Mouse (Mus musculus) hindbrain, embryonic 14.5 days (tissue): ENCODE data around the gene Itga9. TPM values are rescaled to one million over a fixed set of nuclear protein-coding genes. Genes with fewer than 3 reads are reported as not detected.

ENCODE experiments used
- ATAC-seq: fragments of 200-750 bp; cut with Nextera tagmentation; 2 replicates; pipeline ENCODE4 v1.8.0; 2017; ENCODE audit warnings: moderate number of reproducible peaks, mild to moderate bottlenecking, moderate TSS enrichment, moderate library complexity; ENCODE audit not compliant: low FRiP score
- DNase-seq: peaks from one replicate; pipeline ENCODE4 v3.0.0-alpha.2; 2015; ENCODE audit warnings: low spot score
- H3K27ac ChIP-seq: fragments of 300-500 bp; sonication (generic); 2 replicates; pipeline ENCODE4 v1.5.1; 2014; ENCODE audit warnings: mild to moderate bottlenecking, moderate library complexity
- H3K27me3 ChIP-seq: fragments of 300-500 bp; sonication (generic); 2 replicates; pipeline ENCODE4 v1.6.1; 2014; ENCODE audit warnings: mild to moderate bottlenecking, low read length, mixed read lengths; ENCODE audit not compliant: control insufficient read depth, insufficient read depth
- H3K36me3 ChIP-seq: fragments of 300-500 bp; sonication (generic); replicated peaks from 2 replicates; pipeline ENCODE4 v1.6.1; 2014; ENCODE audit not compliant: control insufficient read depth, insufficient read depth
- H3K4me1 ChIP-seq: fragments of 300-500 bp; sonication (generic); replicated peaks from 2 replicates; pipeline ENCODE4 v1.6.1; 2014; ENCODE audit warnings: antibody characterized with exemption, low read length, mixed read lengths; ENCODE audit not compliant: control insufficient read depth, insufficient read depth
- H3K4me2 ChIP-seq: fragments of 300-500 bp; sonication (generic); replicated peaks from 2 replicates; pipeline ENCODE4 v1.6.1; 2014; ENCODE audit warnings: mild to moderate bottlenecking, moderate library complexity
- H3K4me3 ChIP-seq: fragments of 300-500 bp; sonication (generic); replicated peaks from 2 replicates; pipeline ENCODE4 v1.5.1; 2014; ENCODE audit warnings: mild to moderate bottlenecking, low read length
- H3K9ac ChIP-seq: fragments of 300-500 bp; sonication (generic); 2 replicates; pipeline ENCODE4 v1.6.1; 2014
- H3K9me3 ChIP-seq: fragments of 300-500 bp; sonication (generic); 2 replicates; pipeline ENCODE4 v1.6.1; 2016; ENCODE audit warnings: low read length; ENCODE audit not compliant: control insufficient read depth
- WGBS: fragments of 180-500 bp; shearing (Covaris S2); extraction: QIAGEN DNeasy Blood & Tissue Kit; methylation state at CpG from one replicate; pipeline ENCODE4 v1.1.7; 2014; 5-methylcytosine and 5-hydroxymethylcytosine counted together
- polyA plus RNA-seq: library from polyadenylated mRNA; unstranded; fragments of >200 nt; fragmentation: Nextera tagmentation; extraction: Ambion mirVana; gene quantifications from 2 replicates; pipeline ENCODE4 v1.2.1, GENCODE M21; 2014

Gene Itga9
- polyA plus RNA-seq, 1 experiment from 2014 or later: 4.4 TPM

DNA sequence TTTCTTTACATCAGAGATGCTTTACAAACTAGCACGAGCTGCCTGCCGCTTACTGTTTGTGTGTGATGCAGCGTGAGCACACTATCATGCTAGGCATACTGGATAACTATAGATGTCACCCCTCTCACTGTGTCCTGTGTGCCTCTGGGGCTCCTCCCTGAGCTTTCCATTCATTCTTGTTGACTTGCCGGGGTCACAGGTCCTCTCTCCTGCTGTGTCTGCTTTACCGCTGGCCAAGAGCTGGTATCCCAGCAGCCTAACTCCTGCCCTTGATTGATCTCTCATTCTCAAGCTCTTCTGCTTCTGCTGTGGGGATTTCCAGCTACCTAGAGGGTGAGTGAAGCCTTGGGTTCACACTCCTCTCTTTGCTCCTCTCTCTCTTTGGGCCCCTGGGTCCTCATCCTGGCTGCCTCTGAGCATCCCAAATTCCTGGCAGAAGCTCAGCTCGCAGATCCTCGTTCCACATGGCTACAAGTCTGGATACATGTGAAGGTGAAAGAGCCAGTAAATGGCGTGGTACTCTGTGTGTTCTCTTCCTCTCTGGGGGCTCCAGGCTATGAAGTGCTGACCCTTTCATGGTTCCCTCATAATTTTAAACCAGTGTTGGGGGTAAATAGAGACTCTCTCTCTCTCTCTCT is 155.6 kb downstream of the Itga9 start:
- WGBS: 26% methylated on average over 8 of the region's 8 CpGs
- no peaks in the 10 kb centered on the region for H3K27me3 ChIP-seq
- no peak for DNase-seq
- no peaks in the 10 kb centered on the region for H3K9me3 ChIP-seq
- no peak overlapping the region for H3K4me2 ChIP-seq
- no peak overlapping the region for H3K9ac ChIP-seq
- H3K27ac ChIP-seq: no peak overlapping the region
- no peaks in the 10 kb centered on the region for H3K36me3 ChIP-seq
- peaks cover 14% of the 10 kb centered on the region; the same call in 1 of the 2 replicates for H3K4me1 ChIP-seq
- no peak for ATAC-seq
- H3K4me3 ChIP-seq: no peak overlapping the region

DNA sequence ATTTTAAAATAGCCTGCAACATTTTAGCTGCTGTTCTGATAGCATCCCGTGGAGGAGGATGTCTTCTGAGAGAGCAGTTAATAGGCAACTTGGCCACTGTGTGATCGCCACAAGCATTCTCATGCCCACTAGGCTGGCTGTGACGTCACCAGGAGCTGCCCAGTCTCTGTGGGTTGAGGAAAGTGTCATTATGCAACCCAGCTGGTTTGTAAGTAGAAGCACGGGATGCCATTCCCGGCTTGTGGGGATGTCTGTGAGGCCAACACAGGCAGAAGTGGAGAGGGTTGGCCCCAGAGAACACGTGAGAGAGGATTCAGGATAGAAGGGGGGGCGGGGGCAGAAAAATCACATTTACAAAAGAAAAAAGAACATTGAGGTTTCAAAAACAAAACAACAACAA is 156.3 kb downstream of the Itga9 start:
- Histone ChIP-seq H3K4me2 (no peak overlapping the region), H3K27ac (no peak overlapping the region), H3K4me3 (no peak overlapping the region), H3K27me3 (no peaks in the 10 kb centered on the region), H3K4me1 (peaks cover 14% of the 10 kb centered on the region; the same call in 1 of the 2 replicates), H3K36me3 (no peaks in the 10 kb centered on the region), H3K9ac (no peak overlapping the region), H3K9me3 (no peaks in the 10 kb centered on the region)
- WGBS: 32% methylated on average over 7 of the region's 7 CpGs
- ATAC-seq (no peak), DNase-seq (no peak)

DNA sequence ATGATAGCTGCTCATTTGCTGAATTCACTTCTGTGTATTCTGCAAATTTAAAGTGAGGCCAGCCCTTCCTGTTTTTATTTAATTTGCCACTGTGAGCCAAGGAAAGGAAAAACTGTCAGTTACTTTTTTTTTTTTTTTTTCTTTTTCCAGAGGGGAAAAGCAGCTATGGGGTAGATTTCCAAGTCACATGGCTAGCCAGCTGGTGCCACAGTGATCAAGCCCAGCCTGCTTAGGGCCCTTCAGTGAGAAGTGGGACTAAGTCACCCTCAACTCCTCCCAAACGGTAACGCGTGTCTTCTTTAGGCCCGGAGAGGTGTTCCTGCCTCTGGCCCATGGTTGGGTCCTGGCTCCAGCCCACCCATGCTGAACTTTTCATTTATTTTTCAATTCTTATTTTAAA is 156.7 kb downstream of the Itga9 start:
- 85% methylated on average over 4 of the region's 4 CpGs for WGBS
- Histone ChIP-seq H3K36me3 (no peaks in the 10 kb centered on the region), H3K9me3 (no peaks in the 10 kb centered on the region), H3K9ac (no peak overlapping the region), H3K27ac (no peak overlapping the region), H3K27me3 (no peaks in the 10 kb centered on the region), H3K4me2 (no peak overlapping the region), H3K4me3 (no peak overlapping the region), H3K4me1 (peaks cover 14% of the 10 kb centered on the region; the same call in 1 of the 2 replicates)
- DNase-seq: no peak
- ATAC-seq: no peak

DNA sequence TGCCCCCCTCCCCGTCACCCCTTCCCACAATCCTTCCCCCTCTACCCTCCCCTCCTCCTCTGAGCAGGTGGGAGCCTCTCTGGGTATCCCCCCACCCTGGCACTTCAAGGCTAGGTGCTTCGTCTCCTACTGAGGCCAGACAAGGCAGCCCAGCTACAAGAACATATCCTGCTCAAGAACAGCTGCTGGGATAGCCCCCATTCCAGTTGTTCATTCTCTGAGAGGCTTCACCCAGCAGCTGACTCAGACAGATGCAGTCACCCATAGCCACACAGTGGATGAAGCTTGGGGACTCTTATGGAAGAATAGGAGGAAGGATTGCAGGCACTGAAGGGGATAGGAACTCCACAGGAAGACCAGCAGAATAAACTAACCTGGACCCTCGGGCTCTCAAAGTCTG is 157.2 kb downstream of the Itga9 start:
- DNase-seq: no peak
- no peaks in the 10 kb centered on the region for H3K36me3 ChIP-seq
- H3K27me3 ChIP-seq: no peaks in the 10 kb centered on the region
- 92% methylated on average over 3 of the region's 3 CpGs for WGBS
- no peaks in the 10 kb centered on the region for H3K9me3 ChIP-seq
- H3K4me2 ChIP-seq: no peak overlapping the region
- H3K9ac ChIP-seq: no peak overlapping the region
- H3K4me3 ChIP-seq: no peak overlapping the region
- no peak for ATAC-seq
- H3K27ac ChIP-seq: no peak overlapping the region
- peaks cover 14% of the 10 kb centered on the region; the same call in 1 of the 2 replicates for H3K4me1 ChIP-seq

DNA sequence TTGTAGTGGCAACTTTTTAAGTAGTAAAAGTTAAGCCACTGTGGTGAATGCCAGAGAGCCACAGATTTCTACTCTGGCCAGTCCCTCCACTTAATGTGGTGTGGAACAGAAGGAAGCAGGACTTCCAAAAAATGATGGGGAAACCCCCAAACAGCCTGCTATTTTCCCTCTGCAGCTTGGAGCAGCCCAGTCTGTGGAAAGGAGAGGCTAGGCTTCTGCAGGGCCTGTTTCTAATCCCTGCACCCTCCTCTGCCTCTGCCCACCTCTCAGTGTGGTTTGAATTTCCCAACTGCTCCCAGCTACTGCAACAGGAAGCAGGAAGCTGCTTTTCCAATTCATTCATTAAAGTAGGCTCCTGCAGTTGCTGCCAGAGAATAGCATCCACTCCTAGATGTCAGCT is 158.6 kb downstream of the Itga9 start:
- H3K27me3 ChIP-seq: no peaks in the 10 kb centered on the region
- H3K4me3 ChIP-seq: no peak overlapping the region
- no peak overlapping the region for H3K27ac ChIP-seq
- H3K9ac ChIP-seq: no peak overlapping the region
- H3K36me3 ChIP-seq: no peaks in the 10 kb centered on the region
- no peak for DNase-seq
- H3K4me2 ChIP-seq: no peak overlapping the region
- peaks cover 14% of the 10 kb centered on the region; the same call in 1 of the 2 replicates for H3K4me1 ChIP-seq
- no peaks in the 10 kb centered on the region for H3K9me3 ChIP-seq
- no peak for ATAC-seq

DNA sequence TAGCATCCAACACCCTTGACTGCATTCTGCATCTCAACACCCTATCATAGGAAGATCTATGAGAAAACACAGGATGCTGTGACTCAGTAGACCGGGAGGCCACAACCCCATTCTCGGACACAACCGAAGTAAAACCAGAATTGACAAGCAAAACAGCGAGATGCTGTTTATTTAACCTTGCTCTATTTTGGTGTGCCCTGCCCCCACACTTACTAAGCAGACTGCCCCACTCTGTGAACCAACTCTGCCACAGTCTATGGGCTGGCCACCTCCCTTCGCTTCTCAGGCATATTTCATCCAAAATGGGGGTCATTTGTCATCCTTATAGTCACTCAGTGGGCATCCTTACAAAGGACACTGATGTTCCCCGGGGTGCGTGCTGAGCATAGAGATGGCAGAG is 160.5 kb downstream of the Itga9 start:
- no peaks in the 10 kb centered on the region for H3K36me3 ChIP-seq
- no peaks in the 10 kb centered on the region for H3K27me3 ChIP-seq
- H3K9me3 ChIP-seq: no peaks in the 10 kb centered on the region
- no peak overlapping the region for H3K27ac ChIP-seq
- 73% methylated on average over 7 of the region's 7 CpGs for WGBS
- no peak overlapping the region for H3K9ac ChIP-seq
- peak; percentile 24; the same call in 1 of the 2 replicates for ATAC-seq
- H3K4me3 ChIP-seq: no peak overlapping the region
- peaks cover 14% of the 10 kb centered on the region; the same call in 1 of the 2 replicates for H3K4me1 ChIP-seq
- DNase-seq: no peak
- H3K4me2 ChIP-seq: no peak overlapping the region

DNA sequence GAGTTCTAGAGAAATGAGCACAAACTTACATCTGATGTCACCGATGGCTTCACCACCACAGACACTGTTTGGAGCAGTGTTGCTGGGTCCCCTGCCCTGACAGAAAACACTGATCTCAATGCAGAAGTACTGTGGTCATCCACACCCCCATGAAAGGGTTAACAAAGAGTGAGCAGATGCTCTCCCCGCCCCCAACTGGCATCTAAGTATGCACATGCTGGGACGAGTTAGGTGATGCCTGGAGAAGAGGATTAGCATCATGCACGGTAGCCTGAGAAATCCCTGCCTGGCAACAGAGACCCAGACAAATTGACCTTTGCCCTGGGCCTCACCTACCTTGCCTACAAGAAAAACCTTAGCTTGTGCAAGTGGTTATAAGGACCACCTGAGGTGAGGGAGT is 162.1 kb downstream of the Itga9 start:
- H3K9ac ChIP-seq: no peak overlapping the region
- H3K27ac ChIP-seq: no peak overlapping the region
- no peak for ATAC-seq
- no peaks in the 10 kb centered on the region for H3K9me3 ChIP-seq
- no peak for DNase-seq
- no peaks in the 10 kb centered on the region for H3K27me3 ChIP-seq
- H3K36me3 ChIP-seq: no peaks in the 10 kb centered on the region
- WGBS: 41% methylated on average over 4 of the region's 4 CpGs
- H3K4me1 ChIP-seq: 0 out of 2 replicates have a peak, but pooled peaks cover 5% of the 10 kb centered on the region
- no peak overlapping the region for H3K4me3 ChIP-seq
- no peak overlapping the region for H3K4me2 ChIP-seq

DNA sequence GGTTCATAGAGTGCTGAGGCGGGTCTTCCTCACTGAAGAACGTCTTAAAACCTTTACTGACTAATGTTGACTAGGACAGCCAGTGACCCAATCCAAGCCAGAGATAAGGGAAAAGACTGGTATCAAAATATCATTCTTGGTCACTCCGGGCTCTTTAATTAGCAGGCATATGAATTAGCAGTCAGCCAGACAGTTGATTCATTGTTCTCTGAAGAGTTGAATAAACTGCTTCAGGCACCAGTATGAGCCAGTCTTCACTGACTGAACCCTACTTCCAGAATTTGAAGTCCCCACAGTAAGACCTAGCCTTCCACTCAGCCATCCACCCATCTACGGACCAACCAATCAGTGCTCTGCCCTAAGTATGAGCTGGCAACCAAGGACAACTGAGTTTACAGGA is 163.9 kb downstream of the Itga9 start:
- H3K4me2 ChIP-seq: no peak overlapping the region
- no peak overlapping the region for H3K9ac ChIP-seq
- H3K36me3 ChIP-seq: no peaks in the 10 kb centered on the region
- H3K9me3 ChIP-seq: no peaks in the 10 kb centered on the region
- 84% methylated on average over 4 of the region's 4 CpGs for WGBS
- no peak overlapping the region for H3K27ac ChIP-seq
- H3K4me3 ChIP-seq: no peak overlapping the region
- ATAC-seq (no peak), DNase-seq (no peak)
- H3K27me3 ChIP-seq: no peaks in the 10 kb centered on the region
- no peaks in the 10 kb centered on the region for H3K4me1 ChIP-seq

DNA sequence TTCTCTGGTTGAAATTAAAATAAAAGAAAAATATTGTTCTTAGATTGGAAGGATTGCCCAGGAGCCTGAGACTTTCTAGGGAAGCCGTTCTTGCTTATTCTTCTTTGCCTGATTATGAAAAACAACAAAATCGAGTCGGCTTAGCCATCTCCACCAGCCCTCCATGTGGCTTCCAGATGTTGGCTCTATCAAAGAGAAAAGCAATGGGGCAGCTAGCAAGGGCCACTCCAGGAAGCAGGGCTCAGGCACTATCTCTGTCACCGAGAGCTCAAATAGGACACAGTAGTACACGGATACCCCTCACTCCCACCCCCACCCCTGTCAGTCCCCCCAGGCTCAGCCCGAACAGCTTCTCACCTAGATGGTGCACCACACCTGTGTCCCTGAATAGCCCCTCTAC is 168.2 kb downstream of the Itga9 start:
- no peak overlapping the region for H3K4me2 ChIP-seq
- no peak overlapping the region for H3K4me3 ChIP-seq
- H3K4me1 ChIP-seq: no peaks in the 10 kb centered on the region
- H3K27ac ChIP-seq: no peak overlapping the region
- H3K36me3 ChIP-seq: no peaks in the 10 kb centered on the region
- H3K9me3 ChIP-seq: no peaks in the 10 kb centered on the region
- H3K9ac ChIP-seq: no peak overlapping the region
- no peaks in the 10 kb centered on the region for H3K27me3 ChIP-seq
- ATAC-seq (no peak), DNase-seq (no peak)
- 91% methylated on average over 6 of the region's 6 CpGs for WGBS
